Mouse (Mus musculus) left cerebral cortex, adult 18-20 months (tissue): ENCODE data around the gene Klf13. TPM values are rescaled to one million over a fixed set of nuclear protein-coding genes. Genes with fewer than 3 reads are reported as not detected.
A peak's percentile ranks its signal among the peaks of the same experiment; 100 is the strongest.

Source experiments
- DNase-seq, 2 experiments: peaks; one replicate each; pipeline ENCODE4 v3.0.0; 2021 to 2022; ENCODE audit warnings: low spot score in 2 of 2, mixed read lengths in 1 of 2
- total RNA-seq, 2 experiments: library from RNA; stranded (reverse); gene quantifications; 2 replicates each; pipeline ENCODE4 v1.2.3; 2021

Klf13 gene
- total RNA-seq, 2 experiments from 2014 or later, result 145 to 159 TPM

- DNase-seq, result no peak
Observed at GRCm38 (mm10) chr7:63926492-63926891, 12.2 kb downstream of the Klf13 start.

- peak; percentile 70 to 82 for DNase-seq
Observed at GRCm38 (mm10) chr7:63925413-63926360, 13.0 kb downstream of the Klf13 start.

GRCm38 (mm10) chr7:63924747-63925412 is 13.8 kb downstream of the Klf13 start:
- DNase-seq, result peak; percentile 85 to 92

- no peak for DNase-seq
Observed at GRCm38 (mm10) chr7:63924151-63924550, 14.6 kb downstream of the Klf13 start.

DNA sequence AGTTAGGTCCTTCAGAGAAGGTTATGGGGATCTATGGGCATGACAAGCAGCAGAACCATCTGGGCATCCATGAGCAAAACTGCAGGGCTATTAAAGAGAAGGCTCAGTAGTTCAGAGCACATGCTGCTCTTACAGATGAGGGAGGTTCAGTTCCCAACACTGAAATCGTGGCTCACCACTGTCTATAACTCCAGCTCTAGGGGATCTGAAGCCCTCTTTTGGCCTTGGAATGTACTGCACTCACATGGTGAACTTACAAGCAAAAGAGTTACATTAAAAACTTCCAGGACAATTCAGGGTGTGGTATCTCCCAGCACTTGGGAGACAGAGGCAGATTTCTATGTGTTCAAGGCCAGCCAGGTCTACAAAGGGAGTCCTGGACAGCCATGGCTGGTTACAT is 15.7 kb downstream of the Klf13 start:
- DNase-seq, result no peak

DNA sequence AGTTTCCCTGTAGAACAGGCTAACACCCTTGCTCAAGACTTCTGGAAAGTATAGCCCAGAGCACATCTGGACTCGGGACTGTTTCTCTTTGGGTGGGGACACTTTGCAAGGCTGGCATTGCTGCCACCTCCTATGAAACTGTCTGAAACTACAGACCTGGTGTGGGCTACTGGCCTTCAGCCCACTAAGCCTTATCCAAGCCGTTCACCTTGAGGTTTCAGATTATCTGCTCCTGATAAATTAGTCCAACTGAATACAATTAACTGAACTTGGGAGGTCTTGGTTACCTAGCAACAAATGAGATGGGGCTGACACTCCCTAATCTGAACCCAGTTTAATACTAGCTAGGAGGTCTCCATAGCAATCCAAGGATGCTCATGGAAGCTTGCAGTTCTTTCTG is 16.1 kb downstream of the Klf13 start:
- DNase-seq, result no peak

- no peak for DNase-seq
Observed at GRCm38 (mm10) chr7:63921909-63922562, 16.7 kb downstream of the Klf13 start.

- no peak for DNase-seq
Observed at GRCm38 (mm10) chr7:63918771-63919768, 19.6 kb downstream of the Klf13 start.

- peak; percentile 59 to 61 for DNase-seq
Observed at GRCm38 (mm10) chr7:63917693-63918092, 21.0 kb downstream of the Klf13 start.

DNA sequence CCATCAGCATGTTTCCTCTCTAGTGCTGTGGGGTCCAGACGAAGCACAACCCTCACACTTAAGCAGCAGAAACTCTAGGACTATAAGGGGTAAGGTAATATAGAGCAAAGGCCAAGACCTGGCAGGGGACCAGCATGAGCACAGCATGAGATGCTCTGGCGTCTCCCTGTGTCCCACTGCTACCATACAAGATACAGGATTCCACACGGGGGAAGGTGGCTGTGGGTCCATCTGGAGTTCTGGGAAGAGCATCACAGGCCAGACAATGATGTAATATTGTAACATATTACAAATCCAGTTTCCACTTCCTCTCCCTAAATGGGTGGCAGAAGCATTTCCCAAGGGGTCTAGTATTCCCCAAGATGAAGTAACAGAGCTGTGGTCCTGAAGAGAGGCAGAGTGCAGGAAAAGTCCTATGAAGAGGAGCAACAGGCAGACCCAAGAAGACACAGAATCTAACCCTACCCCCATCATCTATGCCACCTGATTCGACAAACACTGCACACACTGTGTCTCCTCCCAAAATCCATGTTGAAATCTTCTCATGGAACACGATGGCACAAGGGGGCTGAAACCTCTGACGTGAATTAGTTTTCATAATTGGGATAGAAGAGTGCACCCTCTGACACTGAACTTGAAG is 22.3 kb downstream of the Klf13 start, which contains the start of gene E030018B13Rik:
Gene E030018B13Rik, plus strand, starts transcription at position 590 of the 640 bp plus-strand sequence.
- no peak for DNase-seq

- DNase-seq, result no peak
Observed at GRCm38 (mm10) chr7:63914891-63915290, 23.8 kb downstream of the Klf13 start.

GRCm38 (mm10) chr7:63913724-63914692 is 24.7 kb downstream of the Klf13 start:
- no peak for DNase-seq

DNA sequence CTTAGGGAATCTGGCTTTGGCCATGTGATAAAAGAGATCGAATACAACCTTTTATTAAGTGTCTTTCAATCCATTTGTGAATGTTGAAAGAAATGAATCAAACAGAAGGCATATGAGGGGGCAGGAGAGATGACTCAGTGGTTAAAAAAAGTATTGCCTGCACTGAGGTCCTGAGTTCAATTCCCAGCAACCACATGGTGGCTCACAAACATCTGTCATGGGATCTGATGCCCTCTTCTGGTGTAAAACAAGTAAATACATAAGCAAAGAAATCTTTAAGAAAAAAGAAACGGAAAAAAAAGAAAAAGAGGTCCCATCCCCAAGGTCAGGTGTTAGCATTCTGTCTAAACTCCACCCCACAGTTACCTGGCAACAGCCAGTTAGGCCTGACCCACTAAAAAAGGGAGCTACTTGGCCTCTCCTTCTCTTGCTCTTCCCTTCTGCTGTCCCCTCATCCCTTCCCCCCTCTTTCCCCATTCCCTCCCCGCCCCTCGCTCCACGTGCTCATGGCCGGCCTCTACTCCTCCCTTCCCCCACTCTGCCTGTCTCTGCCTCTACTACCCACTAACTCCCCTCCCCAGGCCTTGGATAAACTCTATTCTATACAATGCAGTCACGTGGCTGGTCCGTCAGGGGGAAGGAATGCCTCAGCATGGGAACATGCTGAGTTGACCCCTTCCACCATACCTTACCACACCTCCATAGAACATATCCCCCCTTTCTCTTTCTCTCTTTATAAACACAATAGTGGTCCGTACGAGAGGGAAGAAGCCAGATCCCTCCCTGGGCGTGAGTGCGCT is 25.6 kb downstream of the Klf13 start:
- DNase-seq, result no peak

DNA sequence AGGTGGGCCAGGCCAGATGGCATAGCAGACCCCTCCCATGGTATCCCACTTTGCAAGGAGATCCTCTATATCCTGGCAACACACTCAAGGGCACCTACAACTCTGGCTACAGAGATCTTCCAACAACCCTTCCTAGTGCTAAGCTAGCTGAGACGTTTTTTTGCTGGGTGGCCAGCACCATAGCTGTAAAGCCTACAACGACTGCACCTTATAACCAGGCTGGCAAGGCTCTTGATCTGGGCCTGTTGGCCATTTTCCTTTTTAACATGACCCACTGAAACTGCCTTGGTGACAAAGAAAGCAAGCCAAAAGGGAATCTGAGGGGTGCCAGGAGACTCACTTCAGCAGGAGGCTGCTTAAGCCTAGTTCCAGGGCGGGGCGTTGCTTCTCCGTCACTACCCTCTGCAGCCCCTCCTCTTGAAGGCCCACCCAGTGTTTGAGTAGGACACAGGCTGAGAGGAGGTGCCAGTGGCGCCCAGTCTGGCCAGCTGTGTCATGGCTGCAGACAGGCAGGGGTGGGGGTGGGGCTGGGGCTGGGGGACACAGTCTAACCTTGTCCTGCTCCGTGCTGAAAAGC is 26.4 kb downstream of the Klf13 start:
- no peak for DNase-seq

- no peak for DNase-seq
Observed at GRCm38 (mm10) chr7:63911383-63912233, 27.1 kb downstream of the Klf13 start.

- DNase-seq, result no peak
Observed at GRCm38 (mm10) chr7:63910912-63911311, 27.8 kb downstream of the Klf13 start.

DNA sequence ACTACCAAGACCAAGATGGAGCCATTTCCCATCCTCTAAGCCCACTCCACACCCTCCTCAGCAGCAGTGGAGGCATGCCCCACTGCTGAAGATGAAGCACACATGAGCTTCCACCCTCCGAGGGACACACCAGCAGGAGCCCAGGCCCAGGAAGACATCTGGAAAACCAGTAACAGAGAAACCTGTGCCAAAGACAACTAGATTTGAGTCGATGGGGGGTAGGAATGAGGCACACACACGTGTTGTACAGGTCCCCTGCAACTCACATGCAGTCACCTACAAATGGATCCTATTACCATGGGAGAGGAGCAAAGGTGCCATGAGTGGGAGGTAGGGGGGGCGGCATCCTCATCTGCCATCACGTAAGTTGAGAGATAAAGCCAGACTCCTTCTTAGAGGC is 28.5 kb downstream of the Klf13 start:
- DNase-seq, result no peak
